Mouse (Mus musculus): ENCODE measurements around the gene Dexi. TPM values are rescaled to one million over a fixed set of nuclear protein-coding genes. Genes with fewer than 3 reads are reported as not detected.

The Dexi gene
- polyA plus RNA-seq, 1 experiment: 143 TPM

GRCm38 (mm10) chr16:10571820-10572219, 29.0 kb upstream of the Dexi start:
- no peak for DNase-seq
- Histone ChIP-seq H3K27ac (ENCODE audit: insufficient read depth, low read length) (no peak overlapping the region), H3K4me3 (replicated peaks; ENCODE audit: insufficient read depth, low read depth, low read length) (no peak overlapping the region), H3K27me3 (ENCODE audit: control insufficient read depth, insufficient read depth, low read length) (no peaks in the 10 kb centered on the region), H3K4me1 (ENCODE audit: control insufficient read depth, insufficient read depth, low read length) (peaks cover 9% of the 10 kb centered on the region; the same call in 1 of the 2 replicates)
- WGBS: 38% methylated on average over 2 of the region's 2 CpGs
- TF ChIP-seq CTCF (IDR thresholded peaks at IDR 0.05; ENCODE audit: borderline replicate concordance, insufficient read depth, low read depth, low read length) (peak; percentile 46; the same call in 1 of the 2 replicates), POLR2A (IDR thresholded peaks at IDR 0.05; ENCODE audit: borderline replicate concordance, insufficient read depth, low read length) (no peak)

- Histone ChIP-seq H3K4me1 (ENCODE audit: control insufficient read depth, insufficient read depth, low read length) (peaks cover 9% of the 10 kb centered on the region; the same call in 1 of the 2 replicates), H3K27me3 (ENCODE audit: control insufficient read depth, insufficient read depth, low read length) (no peaks in the 10 kb centered on the region), H3K4me3 (replicated peaks; ENCODE audit: insufficient read depth, low read depth, low read length) (no peak overlapping the region), H3K27ac (ENCODE audit: insufficient read depth, low read length) (no peak overlapping the region)
- TF ChIP-seq POLR2A (IDR thresholded peaks at IDR 0.05; ENCODE audit: borderline replicate concordance, insufficient read depth, low read length): no peak
- TF ChIP-seq CTCF (IDR thresholded peaks at IDR 0.05; ENCODE audit: borderline replicate concordance, insufficient read depth, low read depth, low read length): peak; percentile 33; the same call in 1 of the 2 replicates
- WGBS: 28% methylated on average over 1 of the region's 1 CpGs
- DNase-seq: peak; percentile 63 to 71
Observed at GRCm38 (mm10) chr16:10570708-10571107, 27.9 kb upstream of the Dexi start.

DNA sequence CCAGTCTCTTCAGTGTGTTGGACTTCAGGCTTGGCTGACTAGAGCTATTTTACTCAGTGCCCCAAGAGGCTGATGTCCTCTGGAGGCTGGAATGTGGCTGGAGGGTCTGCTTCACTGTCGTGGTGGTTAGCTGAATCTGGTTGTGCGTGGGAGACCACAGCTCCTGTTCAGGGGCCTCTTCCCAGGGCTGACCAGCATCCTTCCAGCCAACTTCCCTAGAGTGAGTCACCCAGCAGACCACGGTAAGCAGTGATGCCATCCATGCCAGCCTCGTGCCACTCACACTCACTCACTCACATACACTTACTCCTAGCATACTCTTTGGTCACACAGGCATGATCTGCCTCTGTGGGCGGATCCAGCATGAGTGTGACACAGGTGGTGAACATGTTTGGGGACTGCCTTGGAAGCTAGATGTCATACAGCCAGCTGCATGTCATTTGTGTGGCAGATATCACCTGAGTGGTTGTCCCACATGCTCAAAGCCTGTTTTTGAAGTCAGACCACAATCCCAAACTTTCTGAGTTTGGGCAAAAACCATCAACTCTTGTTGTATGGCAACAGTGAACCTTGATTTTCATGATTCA, 27.0 kb upstream of the Dexi start:
- no peak overlapping the region for H3K27ac ChIP-seq (ENCODE audit: insufficient read depth, low read length)
- DNase-seq: no peak
- TF ChIP-seq CTCF (IDR thresholded peaks at IDR 0.05; ENCODE audit: borderline replicate concordance, insufficient read depth, low read depth, low read length): no peak
- no peak for TF ChIP-seq POLR2A (IDR thresholded peaks at IDR 0.05; ENCODE audit: borderline replicate concordance, insufficient read depth, low read length)
- WGBS: 79% methylated on average over 5 of the region's 5 CpGs
- no peak overlapping the region for H3K4me3 ChIP-seq (replicated peaks; ENCODE audit: insufficient read depth, low read depth, low read length)
- H3K27me3 ChIP-seq (ENCODE audit: control insufficient read depth, insufficient read depth, low read length): no peaks in the 10 kb centered on the region
- H3K4me1 ChIP-seq (ENCODE audit: control insufficient read depth, insufficient read depth, low read length): peaks cover 9% of the 10 kb centered on the region; the same call in 1 of the 2 replicates

DNA sequence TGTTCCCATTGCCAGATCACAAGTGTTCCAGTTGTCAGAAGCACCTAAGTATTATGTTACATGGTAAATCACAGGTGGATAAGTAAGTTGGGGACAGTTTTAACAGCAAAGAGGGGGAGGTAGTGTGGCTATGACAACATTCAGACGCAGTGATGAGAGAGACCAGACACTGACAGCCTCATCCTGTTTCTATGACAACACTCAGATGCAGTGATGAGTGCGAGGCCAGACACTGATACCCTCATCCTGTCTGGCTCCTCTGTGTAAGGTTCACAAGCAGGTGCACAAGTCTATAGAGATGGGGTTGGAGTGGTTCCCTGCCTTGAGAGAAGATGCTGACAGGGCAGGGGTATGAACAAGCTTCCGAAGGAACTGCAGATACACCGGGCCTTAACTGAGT, 24.3 kb upstream of the Dexi start:
- Histone ChIP-seq H3K4me1 (ENCODE audit: control insufficient read depth, insufficient read depth, low read length) (peaks cover 9% of the 10 kb centered on the region; the same call in 1 of the 2 replicates), H3K27ac (ENCODE audit: insufficient read depth, low read length) (no peak overlapping the region), H3K27me3 (ENCODE audit: control insufficient read depth, insufficient read depth, low read length) (no peaks in the 10 kb centered on the region), H3K4me3 (replicated peaks; ENCODE audit: insufficient read depth, low read depth, low read length) (no peak overlapping the region)
- no peak for TF ChIP-seq POLR2A (IDR thresholded peaks at IDR 0.05; ENCODE audit: borderline replicate concordance, insufficient read depth, low read length)
- no peak for TF ChIP-seq CTCF (IDR thresholded peaks at IDR 0.05; ENCODE audit: borderline replicate concordance, insufficient read depth, low read depth, low read length)
- DNase-seq: no peak
- 93% methylated on average over 4 of the region's 4 CpGs for WGBS

DNA sequence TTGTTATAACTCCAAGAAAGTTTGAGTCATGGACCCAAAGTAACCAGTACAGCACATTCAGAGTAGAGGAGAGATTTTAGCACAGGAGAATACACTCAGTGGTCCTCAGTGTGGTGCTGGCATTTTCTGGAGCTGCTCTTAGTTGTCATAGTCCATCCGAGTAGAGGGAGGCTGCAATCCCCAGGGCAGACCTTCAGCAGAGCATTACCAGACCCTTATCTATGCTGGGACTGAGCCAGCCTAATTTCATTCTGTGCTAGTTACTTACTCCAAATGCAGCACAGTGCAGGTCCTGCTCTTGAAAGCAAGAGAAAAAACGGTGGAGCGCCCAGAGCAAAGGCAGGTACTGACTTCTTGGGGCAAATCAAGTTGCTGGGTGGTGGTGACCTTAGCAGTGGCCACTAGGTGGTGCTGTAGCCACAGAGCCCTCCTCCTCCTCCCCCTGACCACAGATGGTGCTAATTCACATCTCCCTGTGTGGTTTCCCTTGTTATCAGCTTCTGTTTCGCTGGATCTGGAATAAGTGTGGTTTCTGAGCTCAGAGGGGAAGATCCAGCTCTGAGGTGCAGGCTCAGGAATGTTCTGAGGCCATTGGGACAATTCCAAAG, 22.5 kb upstream of the Dexi start:
- H3K4me1 ChIP-seq (ENCODE audit: control insufficient read depth, insufficient read depth, low read length): no peaks in the 10 kb centered on the region; the same call in 1 of the 2 replicates
- H3K4me3 ChIP-seq (replicated peaks; ENCODE audit: insufficient read depth, low read depth, low read length): no peak overlapping the region
- no peak overlapping the region for H3K27ac ChIP-seq (ENCODE audit: insufficient read depth, low read length)
- peak; percentile 78 to 81 for DNase-seq
- TF ChIP-seq CTCF (IDR thresholded peaks at IDR 0.05; ENCODE audit: borderline replicate concordance, insufficient read depth, low read depth, low read length) (peak; percentile 96), POLR2A (IDR thresholded peaks at IDR 0.05; ENCODE audit: borderline replicate concordance, insufficient read depth, low read length) (no peak)
- H3K27me3 ChIP-seq (ENCODE audit: control insufficient read depth, insufficient read depth, low read length): no peaks in the 10 kb centered on the region
- 34% methylated on average over 4 of the region's 4 CpGs for whole genome bisulfite sequencing

DNA sequence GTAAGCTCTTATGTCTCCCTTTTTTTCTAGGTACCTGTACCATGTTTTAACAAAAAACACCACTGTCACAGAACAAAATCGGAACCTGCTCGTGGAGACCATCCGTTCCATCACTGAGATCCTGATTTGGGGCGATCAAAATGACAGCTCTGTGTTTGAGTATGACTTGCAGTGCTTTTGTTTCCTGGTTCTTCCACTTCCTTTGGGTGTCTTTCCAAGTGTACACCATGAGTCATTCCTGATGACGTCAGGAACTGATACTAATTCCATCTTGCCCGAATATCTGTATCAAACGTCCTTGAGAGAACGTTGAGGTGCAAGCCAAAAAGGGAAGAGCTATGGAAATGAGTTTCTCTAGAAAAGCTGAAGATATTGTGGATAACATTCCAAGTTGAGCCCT, 17.1 kb upstream of the Dexi start:
- peaks cover 3% of the 10 kb centered on the region; the same call in 1 of the 2 replicates for H3K4me1 ChIP-seq (ENCODE audit: control insufficient read depth, insufficient read depth, low read length)
- no peak overlapping the region for H3K4me3 ChIP-seq (replicated peaks; ENCODE audit: insufficient read depth, low read depth, low read length)
- H3K27me3 ChIP-seq (ENCODE audit: control insufficient read depth, insufficient read depth, low read length): no peaks in the 10 kb centered on the region
- DNase-seq: no peak
- 75% methylated on average over 8 of the region's 8 CpGs for WGBS
- H3K27ac ChIP-seq (ENCODE audit: insufficient read depth, low read length): no peak overlapping the region
- no peak for TF ChIP-seq POLR2A (IDR thresholded peaks at IDR 0.05; ENCODE audit: borderline replicate concordance, insufficient read depth, low read length)

DNA sequence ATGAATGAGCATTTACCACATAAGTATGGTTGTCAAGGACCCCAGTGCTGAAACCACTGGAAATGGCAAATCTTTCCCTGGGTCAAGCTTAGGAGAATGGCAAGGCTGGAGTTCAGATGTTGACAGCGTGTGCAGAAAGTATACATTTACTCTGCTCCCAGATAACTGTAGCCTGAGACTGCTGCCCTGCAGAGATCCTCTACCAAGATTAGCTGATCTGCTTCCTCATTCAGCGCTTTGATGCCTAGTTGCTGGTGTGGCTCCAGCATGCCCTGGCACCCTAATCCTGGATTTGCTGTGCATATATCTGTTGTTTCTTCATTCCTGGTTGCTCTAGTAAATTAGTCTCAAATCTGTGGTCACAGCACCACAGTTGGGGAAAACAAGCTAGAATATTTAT, 11.0 kb upstream of the Dexi start:
- no peak for DNase-seq
- no peak overlapping the region for H3K27ac ChIP-seq (ENCODE audit: insufficient read depth, low read length)
- TF ChIP-seq CTCF (IDR thresholded peaks at IDR 0.05; ENCODE audit: borderline replicate concordance, insufficient read depth, low read depth, low read length): no peak
- TF ChIP-seq POLR2A (IDR thresholded peaks at IDR 0.05; ENCODE audit: borderline replicate concordance, insufficient read depth, low read length): no peak
- no peaks in the 10 kb centered on the region for H3K27me3 ChIP-seq (ENCODE audit: control insufficient read depth, insufficient read depth, low read length)
- 80% methylated on average over 2 of the region's 2 CpGs for WGBS
- H3K4me1 ChIP-seq (ENCODE audit: control insufficient read depth, insufficient read depth, low read length): peaks cover 18% of the 10 kb centered on the region
- no peak overlapping the region for H3K4me3 ChIP-seq (replicated peaks; ENCODE audit: insufficient read depth, low read depth, low read length)

DNA sequence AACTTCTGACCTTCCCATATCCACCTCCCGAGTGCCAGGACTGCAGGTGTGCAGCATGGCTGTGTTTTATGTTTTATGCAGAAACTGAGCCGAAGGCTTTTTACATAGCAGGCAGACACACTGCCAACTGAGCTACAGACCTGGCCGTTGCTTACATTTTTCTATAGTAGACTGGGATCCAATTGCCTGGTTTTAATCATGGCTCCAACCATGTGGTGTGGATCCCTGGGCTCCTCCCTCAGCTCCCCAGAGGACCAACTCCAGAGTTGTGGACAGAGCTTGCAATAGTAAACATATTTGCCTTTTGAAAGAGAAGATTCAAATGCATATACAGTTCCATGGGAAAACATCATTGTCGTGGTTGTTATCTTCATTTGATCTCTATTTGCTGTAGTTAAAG, 8.7 kb upstream of the Dexi start:
- no peak for DNase-seq
- H3K27me3 ChIP-seq (ENCODE audit: control insufficient read depth, insufficient read depth, low read length): no peaks in the 10 kb centered on the region
- WGBS: 76% methylated on average over 4 of the region's 4 CpGs
- no peak overlapping the region for H3K27ac ChIP-seq (ENCODE audit: insufficient read depth, low read length)
- no peak for TF ChIP-seq POLR2A (IDR thresholded peaks at IDR 0.05; ENCODE audit: borderline replicate concordance, insufficient read depth, low read length)
- TF ChIP-seq CTCF (IDR thresholded peaks at IDR 0.05; ENCODE audit: borderline replicate concordance, insufficient read depth, low read depth, low read length): no peak
- no peak overlapping the region for H3K4me3 ChIP-seq (replicated peaks; ENCODE audit: insufficient read depth, low read depth, low read length)
- H3K4me1 ChIP-seq (ENCODE audit: control insufficient read depth, insufficient read depth, low read length): peaks cover 25% of the 10 kb centered on the region

Measured in cerebellum, adult 2 months (tissue).